ENCODE assay signal across 8 mouse cellular contexts in the genomic region with DNA sequence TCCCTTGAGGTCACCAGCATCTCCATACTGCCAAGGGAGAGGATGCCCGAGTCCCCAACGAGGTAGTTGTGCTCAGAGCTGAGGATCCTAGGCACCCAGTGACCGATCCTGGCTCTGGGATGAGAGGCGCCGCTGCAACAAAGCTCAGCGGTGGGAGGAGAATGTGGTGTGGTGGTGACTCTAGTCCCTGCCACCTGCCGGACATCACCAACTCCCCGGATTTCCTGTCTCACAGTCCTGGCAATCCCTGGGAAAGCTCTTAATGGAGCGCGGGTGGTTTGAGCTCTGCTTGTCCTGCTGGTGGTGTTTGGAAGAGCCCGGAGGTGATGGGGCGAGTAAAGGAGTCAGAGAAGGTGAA. TPM values are rescaled to one million over a fixed set of nuclear protein-coding genes. Genes with fewer than 3 reads are reported as not detected.
DNase-seq lines count a peak whose midpoint lies in the region; ATAC-seq lines count a peak whose summit lies in the region.

No protein-coding gene starts in this region.

- peak; percentile 51 for ATAC-seq in lung, embryonic 16.5 days (ENCODE audit: low read depth)
- ATAC-seq in hindbrain, embryonic 14.5 days (ENCODE audit: low FRiP score), result peak; percentile 76
- peak; percentile 50; the same call in 1 of the 2 replicates for ATAC-seq in stomach, embryonic 16.5 days (ENCODE audit: insufficient read depth, low FRiP score)

- H3K9ac ChIP-seq in lung, embryonic 16.5 days (ENCODE audit: low read length), result peak overlapping the region; percentile 56
- peak overlapping the region; percentile 64 for H3K9ac ChIP-seq in hindbrain, embryonic 14.5 days
- 0 out of 2 replicates have a peak overlapping the region, but pooled peaks have one; percentile 54 for H3K9ac ChIP-seq in stomach, embryonic 16.5 days (ENCODE audit: low read length)

- no peaks in the 10 kb centered on the region for H3K9me3 ChIP-seq in lung, embryonic 16.5 days (ENCODE audit: control insufficient read depth, low read length)
- H3K9me3 ChIP-seq in hindbrain, embryonic 14.5 days (ENCODE audit: control insufficient read depth, low read length), result no peaks in the 10 kb centered on the region
- H3K9me3 ChIP-seq in stomach, embryonic 16.5 days (replicated peaks; ENCODE audit: control insufficient read depth, low read length), result no peaks in the 10 kb centered on the region

- DNase-seq in lung, postnatal 14 days, result no peak
- DNase-seq in embryo, embryonic 10.5 days (ENCODE audit: low spot score), result peak; percentile 64
- DNase-seq in hindbrain, embryonic 14.5 days (ENCODE audit: low spot score), result peak; percentile 40
- peak; percentile 33 for DNase-seq in mesoderm, embryonic 11.5 days (ENCODE audit: low read depth, low spot score)
- no peak for DNase-seq in urinary bladder, postnatal 4 days (ENCODE audit: low spot score in 2 of 2)
- no peak for DNase-seq in gastrocnemius, postnatal 14 days

- peaks cover 10% of the 10 kb centered on the region; the same call in 1 of the 2 replicates for H3K4me1 ChIP-seq in lung, embryonic 16.5 days (replicated peaks; ENCODE audit: control insufficient read depth, insufficient read depth, low read length)
- peaks cover 7% of the 10 kb centered on the region for H3K4me1 ChIP-seq in hindbrain, embryonic 14.5 days (replicated peaks; ENCODE audit: control insufficient read depth, insufficient read depth, low read length)
- peaks cover 5% of the 10 kb centered on the region; the same call in 1 of the 2 replicates for H3K4me1 ChIP-seq in stomach, embryonic 16.5 days (ENCODE audit: control insufficient read depth, insufficient read depth, low read length)

- H3K27ac ChIP-seq in lung, embryonic 16.5 days (ENCODE audit: low read length), result no peak overlapping the region
- H3K27ac ChIP-seq in hindbrain, embryonic 14.5 days, result no peak overlapping the region
- H3K27ac ChIP-seq in stomach, embryonic 16.5 days (ENCODE audit: low read length), result no peak overlapping the region

- H3K4me3 ChIP-seq in lung, embryonic 16.5 days (ENCODE audit: low read length), result peak overlapping the region; percentile 49
- H3K4me3 ChIP-seq in hindbrain, embryonic 14.5 days (replicated peaks; ENCODE audit: low read length), result peak overlapping the region; percentile 50
- peak overlapping the region; percentile 48 for H3K4me3 ChIP-seq in stomach, embryonic 16.5 days (replicated peaks; ENCODE audit: low read length)

- H3K36me3 ChIP-seq in lung, embryonic 16.5 days (ENCODE audit: control insufficient read depth, insufficient read depth, low read length), result no peaks in the 10 kb centered on the region
- H3K36me3 ChIP-seq in hindbrain, embryonic 14.5 days (replicated peaks; ENCODE audit: control insufficient read depth, insufficient read depth), result no peaks in the 10 kb centered on the region
- H3K36me3 ChIP-seq in stomach, embryonic 16.5 days (ENCODE audit: control insufficient read depth, insufficient read depth, low read length), result no peaks in the 10 kb centered on the region

- intact Hi-C loops in gastrocnemius, postnatal 14 days (cut with DNase I; ENCODE audit: low total_unique reads), result no loop called here

- peak overlapping the region; percentile 76 for H3K4me2 ChIP-seq in lung, embryonic 16.5 days (ENCODE audit: low read depth, low read length)
- peak overlapping the region; percentile 95 for H3K4me2 ChIP-seq in hindbrain, embryonic 14.5 days (replicated peaks)
- H3K4me2 ChIP-seq in stomach, embryonic 16.5 days (ENCODE audit: low read depth, low read length), result peak overlapping the region; percentile 80

- H3K27me3 ChIP-seq in lung, embryonic 16.5 days (ENCODE audit: control insufficient read depth, insufficient read depth, low read depth, low read length), result peaks cover 10% of the 10 kb centered on the region
- H3K27me3 ChIP-seq in hindbrain, embryonic 14.5 days (ENCODE audit: control insufficient read depth, insufficient read depth, low read length), result peaks cover 5% of the 10 kb centered on the region; the same call in 1 of the 2 replicates
- peaks cover 5% of the 10 kb centered on the region for H3K27me3 ChIP-seq in stomach, embryonic 16.5 days (ENCODE audit: control insufficient read depth, insufficient read depth, low read length)

- WGBS in lung, embryonic 16.5 days, result under 1% methylated on average over 12 of the region's 12 CpGs
- WGBS in hindbrain, embryonic 14.5 days, result under 1% methylated on average over 12 of the region's 12 CpGs
- 2% methylated on average over 12 of the region's 12 CpGs for WGBS in stomach, embryonic 16.5 days

RNA-seq across cellular contexts. Expression of gene Cdh20, which starts 0.9 kb away (rescaled TPM):
- polyA plus RNA-seq in lung, embryonic 16.5 days (2015; fragmentation: Nextera tagmentation; extraction: Ambion mirVana), result 0.16 and 0.25 TPM in 2 replicates
- polyA plus RNA-seq in hindbrain, embryonic 14.5 days (2014; fragmentation: Nextera tagmentation; extraction: Ambion mirVana), result 1.4 and 1.6 TPM in 2 replicates
- 0.11 and 0.17 TPM in 2 replicates for polyA plus RNA-seq in stomach, embryonic 16.5 days (2015; fragmentation: Nextera tagmentation; extraction: Ambion mirVana)
- total RNA-seq in gastrocnemius, postnatal 14 days (2021), result under 1 TPM; 0.12 to 0.13 TPM

Comparison
In these comparisons a context has a peak if more than half of its experiments do, and no peak if none do; other contexts are left out.
1. DNase-seq: peak in embryo, embryonic 10.5 days (single experiment), hindbrain, embryonic 14.5 days (single experiment) and mesoderm, embryonic 11.5 days (single experiment); none in lung, postnatal 14 days (single experiment), urinary bladder, postnatal 4 days (0 of 2) and gastrocnemius, postnatal 14 days (single experiment).
2. Peak in every context shown above with its lines, with median percentiles within 50 percentile points of each other: ATAC-seq, H3K4me2 ChIP-seq, H3K4me3 ChIP-seq and H3K9ac ChIP-seq.